Mouse (Mus musculus) adrenal gland, adult 2 months (tissue): ENCODE data around the gene Herc6. TPM values are rescaled to one million over a fixed set of nuclear protein-coding genes. Genes with fewer than 3 reads are reported as not detected.

Experiments
- DNase-seq: peaks from one replicate; pipeline ENCODE4 v3.0.0; 2021
- polyA plus RNA-seq: library from polyadenylated mRNA; depleted of rRNA; stranded (reverse); fragments of >200 nt; gene quantifications from 2 replicates; pipeline ENCODE4 v1.2.3, GENCODE M21; 2012
- total RNA-seq, 2 experiments: library from RNA; stranded (reverse); gene quantifications; 2 replicates each; pipeline ENCODE4 v1.2.3; 2021

The Herc6 gene
- total and polyA plus RNA-seq, 3 experiments: 15.4 to 24.8 (median 21.9) TPM

- no peak for DNase-seq
Observed at GRCm38 (mm10) chr6:57571587-57571986, 9.2 kb upstream of the Herc6 start.

- DNase-seq: no peak
Observed at GRCm38 (mm10) chr6:57581595-57581994, 795 bp downstream of the Herc6 start.

- peak; percentile 7 for DNase-seq
Observed at GRCm38 (mm10) chr6:57582356-57582755, 1.6 kb downstream of the Herc6 start.

GRCm38 (mm10) chr6:57605546-57606307, 24.9 kb downstream of the Herc6 start:
- no peak for DNase-seq

- DNase-seq: no peak
Observed at GRCm38 (mm10) chr6:57607999-57608398, 27.2 kb downstream of the Herc6 start.

- no peak for DNase-seq
Observed at GRCm38 (mm10) chr6:57609631-57610030, 28.8 kb downstream of the Herc6 start.

GRCm38 (mm10) chr6:57615788-57616187, 35.0 kb downstream of the Herc6 start:
- DNase-seq: no peak

GRCm38 (mm10) chr6:57639531-57639930, 58.7 kb downstream of the Herc6 start:
- no peak for DNase-seq

GRCm38 (mm10) chr6:57641789-57642188, 61.0 kb downstream of the Herc6 start:
- DNase-seq: peak; percentile 80

GRCm38 (mm10) chr6:57647256-57647655, 66.5 kb downstream of the Herc6 start:
- no peak for DNase-seq

- DNase-seq: no peak
Observed at GRCm38 (mm10) chr6:57661295-57661694, 80.5 kb downstream of the Herc6 start.

- DNase-seq: no peak
Observed at GRCm38 (mm10) chr6:57684156-57684555, 103.4 kb downstream of the Herc6 start.

GRCm38 (mm10) chr6:57691467-57692261, 110.9 kb downstream of the Herc6 start, which contains the start of gene Pyurf:
Gene Pyurf (minus strand): TSS chr6:57692078.
- peak; percentile 93 for DNase-seq

- no peak for DNase-seq
Observed at GRCm38 (mm10) chr6:57693116-57693515, 112.3 kb downstream of the Herc6 start.

GRCm38 (mm10) chr6:57701686-57702085, 120.9 kb downstream of the Herc6 start:
- no peak for DNase-seq

- DNase-seq: no peak
Observed at GRCm38 (mm10) chr6:57702376-57702742, 121.6 kb downstream of the Herc6 start, which contains the start of gene Lancl2. Gene Lancl2 (plus strand): TSS chr6:57702540.

- peak; percentile 98 for DNase-seq
Observed at GRCm38 (mm10) chr6:57702743-57703499, 122.1 kb downstream of the Herc6 start.

- peak; percentile 17 for DNase-seq
Observed at GRCm38 (mm10) chr6:57703703-57704102, 122.9 kb downstream of the Herc6 start.

GRCm38 (mm10) chr6:57706721-57707120, 125.9 kb downstream of the Herc6 start:
- DNase-seq: no peak

GRCm38 (mm10) chr6:57711726-57712125, 130.9 kb downstream of the Herc6 start:
- DNase-seq: no peak
